Mouse (Mus musculus) MEL (cell line): Measurements from ENCODE around the gene Gm37240. TPM values are rescaled to one million over a fixed set of nuclear protein-coding genes. Genes with fewer than 3 reads are reported as not detected.
"Not testable (repeated sequence)": the region's sequence is repeated elsewhere in the genome, so short reads cannot be mapped to it uniquely, and the experiment has no call there.

Source experiments
- DNase-seq: peaks from one replicate; pipeline ENCODE4 v3.0.0; 2011; ENCODE audit warnings: low read depth, low spot score
- H3K27ac ChIP-seq: 2 replicates; pipeline ENCODE4 v1.5.1; 2012; ENCODE audit warnings: low read depth, mild to moderate bottlenecking, control low read depth, low read length, moderate library complexity; ENCODE audit not compliant: control insufficient read depth
- H3K27me3 ChIP-seq, 2 experiments: fragments of 150-350 bp in 1 of 2; sonication (generic) in 1 of 2; 2 replicates each; pipeline ENCODE4 v1.6.1; 2012; ENCODE audit warnings: low read length in 2 of 2, mild to moderate bottlenecking in 2 of 2, improper control_type of control experiment in 1 of 2, moderate library complexity in 1 of 2; ENCODE audit not compliant: insufficient read depth in 2 of 2, control insufficient read depth in 1 of 2
- H3K36me3 ChIP-seq, 2 experiments: 2 replicates each; pipeline ENCODE4 v1.6.1; 2012 to 2014; ENCODE audit warnings: low read length in 2 of 2, improper control_type of control experiment in 1 of 2, inconsistent platforms in 1 of 2, mild to moderate bottlenecking in 1 of 2; ENCODE audit not compliant: insufficient read depth in 2 of 2, control insufficient read depth in 1 of 2
- H3K4me1 ChIP-seq, 2 experiments: fragments of 150-350 bp in 1 of 2; sonication (generic) in 1 of 2; 2 replicates each; pipeline ENCODE4 v1.6.1; 2012; ENCODE audit warnings: low read length in 2 of 2, improper control_type of control experiment in 1 of 2, mild to moderate bottlenecking in 1 of 2; ENCODE audit not compliant: insufficient read depth in 2 of 2, control insufficient read depth in 1 of 2
- H3K4me3 ChIP-seq, 2 experiments: fragments of 150-350 bp in 1 of 2; sonication (generic) in 1 of 2; 2 replicates each; pipeline ENCODE4 v1.5.1; 2012; ENCODE audit warnings: low read depth in 2 of 2, low read length in 2 of 2, mild to moderate bottlenecking in 2 of 2, moderate library complexity in 2 of 2, control low read depth in 1 of 2, improper control_type of control experiment in 1 of 2; ENCODE audit not compliant: control insufficient read depth in 1 of 2, insufficient read depth in 1 of 2
- H3K79me2 ChIP-seq: 2 replicates; pipeline ENCODE4 v1.6.1; 2012; ENCODE audit warnings: mild to moderate bottlenecking, low read length, moderate library complexity; ENCODE audit not compliant: control insufficient read depth, poor library complexity, insufficient read depth
- H3K9ac ChIP-seq: 2 replicates; pipeline ENCODE4 v1.6.1; 2012; ENCODE audit warnings: low read depth, mild to moderate bottlenecking, control low read depth, low read length, moderate library complexity; ENCODE audit not compliant: control insufficient read depth, poor library complexity, severe bottlenecking
- H3K9me3 ChIP-seq: fragments of 150-350 bp; sonication (generic); replicated peaks from 2 replicates; pipeline ENCODE4 v1.6.1; 2012; ENCODE audit warnings: mild to moderate bottlenecking, low read length, improper control_type of control experiment, moderate library complexity; ENCODE audit not compliant: insufficient read depth
- BHLHE40 ChIP-seq: IDR thresholded peaks from 2 replicates; pipeline ENCODE4 v1.6.1; 2012; ENCODE audit warnings: low read depth, mild to moderate bottlenecking, inconsistent platforms, low read length, improper control_type of control experiment, borderline replicate concordance
- CTCF ChIP-seq, 3 experiments: IDR thresholded peaks in 2 of 3; conservative IDR thresholded peaks in 1 of 3; 2 replicates each; pipeline ENCODE4 v1.5.1; 2011 to 2012; ENCODE audit warnings: low read length in 3 of 3, low read depth in 2 of 3, mild to moderate bottlenecking in 2 of 3, improper control_type of control experiment in 1 of 3, inconsistent platforms in 1 of 3, mixed read lengths in 1 of 3, moderate library complexity in 1 of 3; ENCODE audit not compliant: control insufficient read depth in 1 of 3, insufficient read depth in 1 of 3, poor library complexity in 1 of 3, severe bottlenecking in 1 of 3
- ELF1 ChIP-seq: IDR thresholded peaks from 2 replicates; pipeline ENCODE4 v1.6.1; 2014; ENCODE audit warnings: low read depth, mild to moderate bottlenecking, inconsistent platforms, low read length, improper control_type of control experiment, moderate library complexity
- ETS1 ChIP-seq: IDR thresholded peaks from 2 replicates; pipeline ENCODE4 v1.6.1; 2012; ENCODE audit warnings: low read depth, mild to moderate bottlenecking, inconsistent platforms, low read length, improper control_type of control experiment, moderate library complexity
- HCFC1 ChIP-seq: IDR thresholded peaks from 2 replicates; pipeline ENCODE4 v1.6.1; 2012; ENCODE audit warnings: low read depth, mild to moderate bottlenecking, inconsistent platforms, low read length, improper control_type of control experiment, moderate library complexity
- MAX ChIP-seq: IDR thresholded peaks from 2 replicates; pipeline ENCODE4 v1.6.1; 2011; ENCODE audit warnings: low read length, improper control_type of control experiment
- MAZ ChIP-seq: IDR thresholded peaks from 2 replicates; pipeline ENCODE4 v1.6.1; 2012; ENCODE audit warnings: low read depth, mild to moderate bottlenecking, inconsistent platforms, low read length, improper control_type of control experiment
- MEF2A ChIP-seq: IDR thresholded peaks from 2 replicates; pipeline ENCODE4 v1.6.1; 2014; ENCODE audit warnings: low read depth, mild to moderate bottlenecking, inconsistent platforms, low read length, improper control_type of control experiment; ENCODE audit not compliant: poor library complexity, insufficient replicate concordance, severe bottlenecking; ENCODE audit errors: extremely low read depth
- MYC ChIP-seq: IDR thresholded peaks from 2 replicates; pipeline ENCODE4 v1.6.1; 2011; ENCODE audit warnings: low read depth, mild to moderate bottlenecking, low read length, improper control_type of control experiment, moderate library complexity
- NRF1 ChIP-seq: IDR thresholded peaks from 2 replicates; pipeline ENCODE4 v1.6.1; 2014; ENCODE audit warnings: low read depth, mild to moderate bottlenecking, inconsistent platforms, low read length, improper control_type of control experiment, moderate library complexity; ENCODE audit not compliant: poor library complexity, insufficient read depth, severe bottlenecking
- POLR2A ChIP-seq, 2 experiments: IDR thresholded peaks; 2 replicates each; pipeline ENCODE4 v1.6.1; 2011 to 2012; ENCODE audit warnings: low read length in 2 of 2, mild to moderate bottlenecking in 2 of 2, control low read depth in 1 of 2, improper control_type of control experiment in 1 of 2, low read depth in 1 of 2, moderate library complexity in 1 of 2; ENCODE audit not compliant: control insufficient read depth in 1 of 2, insufficient read depth in 1 of 2, poor library complexity in 1 of 2
- POLR2AphosphoS2 ChIP-seq: IDR thresholded peaks from 2 replicates; pipeline ENCODE4 v1.6.1; 2011; ENCODE audit warnings: low read length, improper control_type of control experiment
- RAD21 ChIP-seq: IDR thresholded peaks from 2 replicates; pipeline ENCODE4 v1.6.1; 2011; ENCODE audit warnings: mild to moderate bottlenecking, low read depth, low read length, improper control_type of control experiment
- RCOR1 ChIP-seq: IDR thresholded peaks from 2 replicates; pipeline ENCODE4 v1.6.1; 2012; ENCODE audit warnings: low read depth, mild to moderate bottlenecking, inconsistent platforms, low read length, improper control_type of control experiment
- SMC3 ChIP-seq: IDR thresholded peaks from 2 replicates; pipeline ENCODE4 v1.6.1; 2011; ENCODE audit warnings: low read depth, low read length, improper control_type of control experiment
- TAL1 ChIP-seq: IDR thresholded peaks from 2 replicates; pipeline ENCODE4 v1.6.1; 2012; ENCODE audit warnings: mild to moderate bottlenecking, inconsistent platforms, low read length, moderate library complexity, mixed read lengths
- TBP ChIP-seq: IDR thresholded peaks from 2 replicates; pipeline ENCODE4 v1.8.0; 2011; ENCODE audit warnings: low read depth, low read length, improper control_type of control experiment
- TCF12 ChIP-seq: IDR thresholded peaks from 2 replicates; pipeline ENCODE4 v1.6.1; 2014; ENCODE audit warnings: low read depth, mild to moderate bottlenecking, inconsistent platforms, low read length, improper control_type of control experiment, moderate library complexity
- USF2 ChIP-seq, 2 experiments: IDR thresholded peaks; 2 replicates each; pipeline ENCODE4 v1.6.1; 2011 to 2012; ENCODE audit warnings: improper control_type of control experiment in 2 of 2, low read length in 2 of 2, borderline replicate concordance in 1 of 2, inconsistent platforms in 1 of 2, low read depth in 1 of 2, mild to moderate bottlenecking in 1 of 2; ENCODE audit not compliant: insufficient read depth in 1 of 2
- ZNF384 ChIP-seq: IDR thresholded peaks from 2 replicates; pipeline ENCODE4 v1.6.1; 2012; ENCODE audit warnings: low read depth, mild to moderate bottlenecking, inconsistent platforms, low read length, improper control_type of control experiment
- polyA plus RNA-seq, 2 experiments: library from polyadenylated mRNA; stranded (reverse) in 1 of 2; unstranded in 1 of 2; fragments of >175 nt in 1 of 2; fragments of >200 nt in 1 of 2; gene quantifications; 2 replicates each; pipeline versions ENCODE4 v1.2.1 to v1.2.4; 2012; ENCODE audit warnings: low replicate concordance in 2 of 2, low read depth in 1 of 2; ENCODE audit not compliant: insufficient read length in 2 of 2, insufficient read depth in 1 of 2, missing spikeins in 1 of 2
- total RNA-seq: library from RNA; depleted of rRNA; stranded (reverse); fragments of 300-350 nt; gene quantifications from 2 replicates; pipeline ENCODE4 v1.2.3, GENCODE M21; 2012

Gm37240 gene
- total and polyA plus RNA-seq, 3 experiments: 0.04 TPM; not detected in 2

DNA sequence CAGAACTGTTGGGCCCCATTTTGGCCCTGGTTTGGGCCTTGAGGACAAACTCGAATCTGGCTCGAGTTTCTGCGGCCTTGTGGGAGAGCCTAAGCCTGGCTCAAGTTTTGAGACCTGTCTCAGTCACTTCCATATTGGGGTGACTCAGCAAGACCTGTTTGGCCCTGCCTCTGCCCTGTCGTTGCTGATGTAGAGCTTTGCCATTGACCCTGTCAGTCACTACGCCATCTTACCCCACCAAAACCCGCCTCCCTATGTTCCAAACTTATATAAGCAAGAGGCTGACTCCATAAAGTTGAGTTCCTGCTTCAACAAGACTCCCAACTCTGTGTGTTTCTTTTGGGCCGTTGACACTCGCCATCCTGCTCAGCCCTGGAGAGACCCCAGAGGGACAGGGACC is 314.8 kb downstream of the Gm37240 start:
- TF ChIP-seq HCFC1 (0 out of 2 replicates have a peak, but pooled peaks have one; percentile 2), TBP (peak; percentile 58; the same call in 1 of the 2 replicates)
- peak; percentile 51 for DNase-seq
- peaks cover 0 to 17% of the 10 kb centered on the region in 2 experiments; a peak in 2 of 4 replicates for H3K36me3 ChIP-seq
- H3K4me3 ChIP-seq, H3K4me1 ChIP-seq, H3K79me2 ChIP-seq, H3K27me3 ChIP-seq, H3K9me3 ChIP-seq: not testable (repeated sequence)
- H3K27ac ChIP-seq: peak overlapping the region; percentile 29; the same call in 1 of the 2 replicates
- H3K9ac ChIP-seq: peak overlapping the region; percentile 20; the same call in 1 of the 2 replicates

- TF ChIP-seq MEF2A: no peak
- no peak for TF ChIP-seq RCOR1
- no peak for TF ChIP-seq POLR2AphosphoS2
- TF ChIP-seq CTCF (IDR thresholded peaks at IDR 0.05 in 2 of 3, conservative IDR thresholded peaks at IDR 0.05 in 1 of 3; ENCODE audit: control insufficient read depth in 1 of 3, insufficient read depth in 1 of 3, low read depth in 2 of 3, low read length in 3 of 3, poor library complexity in 1 of 3, severe bottlenecking in 1 of 3): peak; percentile 27 to 72 (median 51)
- no peak for TF ChIP-seq TAL1
- TF ChIP-seq NRF1: no peak
- no peak for TF ChIP-seq MAX
- peak; percentile 66 for TF ChIP-seq RAD21
- no peak for TF ChIP-seq POLR2A (IDR thresholded peaks at IDR 0.05; ENCODE audit: control insufficient read depth in 1 of 2, insufficient read depth in 1 of 2, low read depth in 1 of 2, low read length in 2 of 2, poor library complexity in 1 of 2)
- TF ChIP-seq TCF12: no peak
- no peak for TF ChIP-seq ELF1
- no peak for TF ChIP-seq MYC
- no peak for TF ChIP-seq ZNF384
- TF ChIP-seq USF2 (IDR thresholded peaks at IDR 0.05; ENCODE audit: borderline replicate concordance in 1 of 2, insufficient read depth in 1 of 2, low read depth in 1 of 2, low read length in 2 of 2): no peak
- no peak for TF ChIP-seq BHLHE40
- no peak for TF ChIP-seq MAZ
- TF ChIP-seq SMC3: peak; percentile 63
- no peak for TF ChIP-seq ETS1
- H3K9me3 ChIP-seq: no peaks in the 10 kb centered on the region
- no peak overlapping the region for H3K4me3 ChIP-seq
- H3K36me3 ChIP-seq: peaks cover 0 to 17% of the 10 kb centered on the region in 2 experiments; a peak in 2 of 4 replicates
- H3K27me3 ChIP-seq: no peaks in the 10 kb centered on the region
- peaks cover 0 to 7% of the 10 kb centered on the region in 2 experiments; a peak in 3 of 4 replicates for H3K4me1 ChIP-seq
- peak; percentile 81 for DNase-seq
- H3K27ac ChIP-seq: no peak overlapping the region
- peaks cover 3% of the 10 kb centered on the region; the same call in 1 of the 2 replicates for H3K79me2 ChIP-seq
- H3K9ac ChIP-seq: no peak overlapping the region
Measured at GRCm38 (mm10) chr3:85571276-85571675, 316.0 kb downstream of the Gm37240 start.
